Mouse (Mus musculus) intestine, postnatal 0 days (tissue): ENCODE measurements around the gene Lmbr1l. TPM values are rescaled to one million over a fixed set of nuclear protein-coding genes. Genes with fewer than 3 reads are reported as not detected.

ENCODE experiments used
- ATAC-seq: fragments of 200-750 bp; cut with Nextera tagmentation; 2 replicates; pipeline ENCODE4 v1.8.0; 2017; ENCODE audit warnings: mild to moderate bottlenecking, moderate TSS enrichment, moderate library complexity
- H3K27ac ChIP-seq: fragments of 300-500 bp; sonication (generic); 2 replicates; pipeline ENCODE4 v1.5.1; 2014; ENCODE audit warnings: mild to moderate bottlenecking, low read depth, low read length, moderate library complexity
- H3K27me3 ChIP-seq: fragments of 300-500 bp; sonication (generic); replicated peaks from 2 replicates; pipeline ENCODE4 v1.6.1; 2014; ENCODE audit warnings: low read length, mixed read lengths; ENCODE audit not compliant: control insufficient read depth, insufficient read depth
- H3K36me3 ChIP-seq: fragments of 300-500 bp; sonication (generic); 2 replicates; pipeline ENCODE4 v1.6.1; 2014; ENCODE audit warnings: mild to moderate bottlenecking, moderate library complexity; ENCODE audit not compliant: control insufficient read depth, insufficient read depth
- H3K4me1 ChIP-seq: fragments of 300-500 bp; sonication (generic); replicated peaks from 2 replicates; pipeline ENCODE4 v1.6.1; 2014; ENCODE audit warnings: antibody characterized with exemption, low read length, mixed read lengths; ENCODE audit not compliant: control insufficient read depth, insufficient read depth
- H3K4me2 ChIP-seq: fragments of 300-500 bp; sonication (generic); replicated peaks from 2 replicates; pipeline ENCODE4 v1.6.1; 2014; ENCODE audit warnings: low read depth, mild to moderate bottlenecking, moderate library complexity
- H3K4me3 ChIP-seq: fragments of 300-500 bp; sonication (generic); 2 replicates; pipeline ENCODE4 v1.5.1; 2014; ENCODE audit warnings: low read depth, low read length
- H3K9ac ChIP-seq: fragments of 300-500 bp; sonication (generic); 2 replicates; pipeline ENCODE4 v1.6.1; 2014; ENCODE audit warnings: mild to moderate bottlenecking, low read depth, low read length
- H3K9me3 ChIP-seq: fragments of 300-500 bp; sonication (generic); 2 replicates; pipeline ENCODE4 v1.6.1; 2016; ENCODE audit warnings: mixed run types; ENCODE audit not compliant: control insufficient read depth
- CTCF ChIP-seq: sonication (generic); IDR thresholded peaks from 2 replicates; pipeline ENCODE4 v1.5.1; 2016; ENCODE audit warnings: low read depth, mild to moderate bottlenecking, control low read depth, antibody characterized with exemption, moderate library complexity
- WGBS: fragments of 180-500 bp; shearing (Covaris S2); extraction: QIAGEN DNeasy Blood & Tissue Kit; methylation state at CpG from one replicate; pipeline ENCODE4 v1.1.7; 2014; 5-methylcytosine and 5-hydroxymethylcytosine counted together
- polyA plus RNA-seq: library from polyadenylated mRNA; unstranded; fragments of >200 nt; fragmentation: Nextera tagmentation; extraction: Ambion mirVana; gene quantifications from 2 replicates; pipeline ENCODE4 v1.2.1, GENCODE M21; 2015

Gene Lmbr1l
- polyA plus RNA-seq, 1 experiment from 2014 or later: 27.0 TPM

DNA sequence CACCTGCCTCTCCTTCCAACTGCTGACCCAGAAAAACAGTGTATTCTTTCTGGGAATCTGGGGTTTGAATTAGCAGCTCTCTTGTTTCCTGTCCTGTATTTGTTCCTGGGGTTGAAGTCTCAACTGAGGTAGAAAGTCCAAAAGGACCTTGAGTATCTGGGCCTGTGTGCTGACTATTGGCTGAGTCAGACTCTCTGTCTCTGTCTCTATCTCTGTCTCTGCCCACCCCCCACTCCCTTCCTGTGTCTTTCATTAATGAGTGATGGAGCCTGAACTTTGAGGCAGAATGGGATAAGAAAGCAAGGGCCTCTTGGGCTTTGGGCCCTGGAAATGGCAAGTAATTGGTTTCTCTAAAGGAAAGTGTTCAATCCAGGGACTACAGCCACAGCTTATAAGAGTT is 34.4 kb downstream of the Lmbr1l start:
- no peak for TF ChIP-seq CTCF
- Histone ChIP-seq H3K9me3 (no peaks in the 10 kb centered on the region), H3K36me3 (peaks cover 5% of the 10 kb centered on the region; the same call in 1 of the 2 replicates), H3K27me3 (no peaks in the 10 kb centered on the region), H3K4me2 (no peak overlapping the region), H3K9ac (no peak overlapping the region), H3K27ac (peak overlapping the region; percentile 73), H3K4me1 (0 out of 2 replicates have a peak, but pooled peaks cover 3% of the 10 kb centered on the region), H3K4me3 (no peak overlapping the region)
- ATAC-seq: peak; percentile 61

DNA sequence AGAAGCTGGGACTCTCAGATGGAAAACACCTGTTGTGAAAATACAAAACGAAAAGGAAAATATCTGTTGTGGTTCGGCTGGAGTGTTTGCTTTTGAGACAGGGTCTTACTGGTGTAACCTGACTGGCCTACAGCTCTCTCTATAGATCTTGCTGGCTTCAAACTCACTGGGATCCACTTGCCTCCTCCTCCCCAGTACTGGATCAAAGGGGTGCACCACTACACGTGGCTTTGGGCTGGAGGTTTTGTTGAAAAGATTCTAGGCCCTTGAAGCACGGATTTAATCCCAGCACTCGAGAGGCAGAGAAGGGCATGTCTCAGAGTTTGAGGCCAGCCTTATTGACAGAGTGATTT is 36.4 kb downstream of the Lmbr1l start:
- H3K4me3 ChIP-seq: peak overlapping the region; percentile 72
- H3K27me3 ChIP-seq: no peaks in the 10 kb centered on the region
- no peak overlapping the region for H3K9ac ChIP-seq
- peak overlapping the region; percentile 21; the same call in 1 of the 2 replicates for H3K27ac ChIP-seq
- H3K36me3 ChIP-seq: peaks cover 5% of the 10 kb centered on the region
- H3K4me1 ChIP-seq: 0 out of 2 replicates have a peak, but pooled peaks cover 3% of the 10 kb centered on the region
- ATAC-seq: no peak
- H3K9me3 ChIP-seq: no peaks in the 10 kb centered on the region
- WGBS: 12% methylated on average over 5 of the region's 5 CpGs
- H3K4me2 ChIP-seq: peak overlapping the region; percentile 80
- TF ChIP-seq CTCF: no peak

DNA sequence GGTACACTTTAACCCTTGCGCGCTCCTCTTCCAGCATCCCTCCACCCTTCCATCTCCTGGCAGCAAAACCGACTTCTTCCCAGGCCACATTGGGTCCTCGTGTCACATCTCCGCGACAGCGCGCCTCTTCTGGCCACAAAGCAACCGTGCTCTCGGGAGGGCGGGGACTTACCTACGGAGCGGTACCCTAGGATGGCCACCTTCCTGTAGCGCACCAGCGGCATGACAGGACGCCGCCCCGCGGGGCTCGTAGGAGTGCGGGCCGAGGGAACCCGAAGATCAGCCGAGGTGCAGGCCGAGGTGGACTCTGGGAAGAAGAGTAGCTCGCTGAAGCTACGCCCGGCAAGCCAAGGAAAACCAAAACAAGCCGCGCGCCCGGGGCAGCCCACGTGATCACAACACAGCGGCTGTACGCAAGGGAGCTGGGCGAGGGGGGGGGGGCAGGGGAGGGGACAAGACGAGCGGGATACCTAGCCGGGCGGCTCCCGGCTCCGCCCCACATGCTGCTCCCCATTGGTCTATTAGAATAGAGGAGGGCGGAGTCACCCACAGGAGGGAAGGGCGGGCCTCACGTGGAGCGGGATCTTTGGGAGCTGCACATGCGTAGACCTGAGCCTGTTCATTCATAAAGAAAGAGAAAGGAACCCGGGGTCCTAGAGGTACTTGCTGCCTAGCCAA is 36.9 kb downstream of the Lmbr1l start:
- Histone ChIP-seq H3K4me2 (peak overlapping the region; percentile 80), H3K9ac (peak overlapping the region; percentile 59), H3K27me3 (no peaks in the 10 kb centered on the region), H3K4me3 (peak overlapping the region; percentile 72), H3K36me3 (peaks cover 5% of the 10 kb centered on the region), H3K9me3 (no peaks in the 10 kb centered on the region), H3K27ac (peak overlapping the region; percentile 79), H3K4me1 (0 out of 2 replicates have a peak, but pooled peaks cover 3% of the 10 kb centered on the region)
- WGBS: under 1% methylated on average over 44 of the region's 48 CpGs
- peak; percentile 94 for ATAC-seq
- TF ChIP-seq CTCF: peak; percentile 69

DNA sequence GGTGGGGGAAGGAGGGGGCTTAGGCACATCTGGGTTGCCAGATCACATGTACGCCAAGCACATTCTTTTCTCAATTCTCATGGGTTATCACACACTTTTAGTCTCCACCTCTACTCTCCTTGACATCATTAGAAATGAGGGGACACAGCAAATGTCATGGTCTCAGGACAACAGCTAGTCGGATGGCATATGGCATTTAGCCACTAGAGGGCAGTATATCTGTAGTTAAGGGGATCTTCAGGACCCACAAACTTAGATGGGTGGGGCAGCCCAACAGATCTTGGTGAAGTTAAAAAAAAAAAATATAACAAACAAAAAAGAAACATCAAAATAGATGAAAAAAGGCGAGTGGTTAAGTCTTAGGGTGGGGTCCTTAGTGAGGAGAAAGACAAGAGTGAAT is 40.7 kb downstream of the Lmbr1l start:
- peak; percentile 88 for TF ChIP-seq CTCF
- WGBS: 18% methylated on average over 3 of the region's 3 CpGs
- H3K4me1 ChIP-seq: 0 out of 2 replicates have a peak, but pooled peaks cover 6% of the 10 kb centered on the region

DNA sequence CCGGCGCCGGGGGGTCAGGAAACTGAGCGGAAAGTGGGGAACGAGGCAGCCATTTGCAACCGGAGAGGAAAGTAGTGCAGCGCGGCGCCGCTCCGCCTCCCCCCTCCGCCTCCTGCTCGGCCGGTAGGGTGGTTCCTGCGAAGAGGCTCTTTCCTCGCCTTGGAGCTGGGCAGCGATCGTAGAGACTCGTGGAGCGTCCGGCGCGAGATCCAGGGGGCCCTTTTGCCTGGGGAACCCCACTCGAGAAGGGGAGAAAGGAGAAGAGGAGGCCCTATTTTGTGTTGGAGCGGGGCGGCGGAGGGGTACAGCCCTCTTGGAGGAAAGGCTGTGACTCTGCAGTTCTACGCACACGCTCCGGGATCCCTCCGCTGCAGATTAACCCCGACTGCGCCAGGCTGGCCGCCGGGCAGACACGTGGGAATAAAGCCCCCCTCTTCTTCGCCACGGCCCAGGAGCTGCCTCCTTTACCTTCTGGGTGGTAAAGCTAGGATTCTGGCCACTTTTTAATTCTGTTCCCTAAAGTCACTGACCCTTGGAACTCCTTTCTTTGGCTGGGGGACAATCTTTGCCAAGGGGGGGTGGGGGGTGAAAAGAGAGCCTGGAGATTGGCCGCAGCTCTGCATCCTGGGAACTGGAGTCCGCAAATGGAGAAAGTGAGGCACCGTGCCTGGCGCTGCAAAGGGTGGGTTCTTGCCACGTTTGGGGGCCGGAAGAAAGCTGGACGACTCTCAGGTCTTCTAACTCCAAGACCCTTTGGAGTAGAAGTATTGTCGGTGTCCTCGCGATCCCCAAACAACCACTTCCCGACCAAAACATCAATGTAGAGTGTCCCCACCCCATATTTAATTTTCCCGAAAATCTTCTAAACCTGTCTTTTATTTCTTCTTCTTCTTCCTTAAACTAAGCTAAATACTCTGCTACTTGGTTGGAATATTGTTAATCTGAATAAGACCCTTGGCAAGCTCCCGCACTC is 45.8 kb downstream of the Lmbr1l start:
- peak; percentile 81 for ATAC-seq
- peak overlapping the region; percentile 87 for H3K4me3 ChIP-seq
- H3K4me2 ChIP-seq: peak overlapping the region; percentile 86
- H3K4me1 ChIP-seq: 0 out of 2 replicates have a peak, but pooled peaks cover 7% of the 10 kb centered on the region
- peak overlapping the region; percentile 98 for H3K9ac ChIP-seq
- TF ChIP-seq CTCF: peak; percentile 32
- 1% methylated on average over 51 of the region's 51 CpGs for WGBS
- H3K27ac ChIP-seq: peak overlapping the region; percentile 98
- H3K9me3 ChIP-seq: no peaks in the 10 kb centered on the region
- no peaks in the 10 kb centered on the region for H3K36me3 ChIP-seq
- H3K27me3 ChIP-seq: no peaks in the 10 kb centered on the region

More for the DNA sequence above, 40.7 kb downstream of the Lmbr1l start:
- H3K9me3 ChIP-seq: no peaks in the 10 kb centered on the region
- H3K4me3 ChIP-seq: no peak overlapping the region
- H3K27me3 ChIP-seq: no peaks in the 10 kb centered on the region
- ATAC-seq: no peak
- no peak overlapping the region for H3K4me2 ChIP-seq
- H3K9ac ChIP-seq: no peak overlapping the region
- H3K27ac ChIP-seq: no peak overlapping the region
- H3K36me3 ChIP-seq: peaks cover 5% of the 10 kb centered on the region
